Mouse (Mus musculus): ENCODE measurements around the gene Bmp7. TPM values are rescaled to one million over a fixed set of nuclear protein-coding genes. Genes with fewer than 3 reads are reported as not detected.

Bmp7 gene
- polyA plus RNA-seq (2017; shearing (Covaris generic)) = 11.6 TPM

GRCm38 (mm10) chr2:172940003-172940798, at the start of gene Bmp7:
Bmp7 (minus strand) TSS chr2:172940321.

GRCm38 (mm10) chr2:172977409-172978130, 37.4 kb upstream of the Bmp7 start, which contains the start of gene Spo11:
Spo11 (plus strand) TSS chr2:172977700.

Other genes starting within 250 kb of the Bmp7 start
- gene Spo11, start 37.4 kb upstream of the Bmp7 start, polyA plus RNA-seq (2017; shearing (Covaris generic)) = 5.6 TPM
- 60.0 TPM for gene Rae1, start 59.8 kb upstream of the Bmp7 start, polyA plus RNA-seq (2017; shearing (Covaris generic))
- 39.6 TPM for gene Rbm38, start 80.2 kb upstream of the Bmp7 start, polyA plus RNA-seq (2017; shearing (Covaris generic))
- gene Ctcfl, start 179.2 kb upstream of the Bmp7 start, polyA plus RNA-seq (2017; shearing (Covaris generic)) = not detected
- gene Pck1, start 212.7 kb upstream of the Bmp7 start, polyA plus RNA-seq (2017; shearing (Covaris generic)) = not detected

All from activated CD4-positive, CD25-positive, alpha-beta regulatory T cell, adult 9 weeks (primary cell).